Mouse (Mus musculus): ENCODE results near the gene Hmg20b. TPM values are rescaled to one million over a fixed set of nuclear protein-coding genes. Genes with fewer than 3 reads are reported as not detected.

Hmg20b gene
- polyA plus RNA-seq, 1 experiment from 2014 or later: 130 TPM

- Histone ChIP-seq H3K36me3 (peaks cover 59% of the 10 kb centered on the region), H3K27ac (peak overlapping the region; percentile 71), H3K9me3 (no peaks in the 10 kb centered on the region), H3K4me3 (peak overlapping the region; percentile 84), H3K9ac (peak overlapping the region; percentile 82), H3K4me1 (peaks cover 34% of the 10 kb centered on the region), H3K27me3 (no peaks in the 10 kb centered on the region), H3K4me2 (replicated peaks) (peak overlapping the region; percentile 82)
- no peak for ATAC-seq (ENCODE audit: insufficient number of reproducible peaks, insufficient read depth, low FRiP score, low TSS enrichment)
- 4% methylated on average over 20 of the region's 20 CpGs for WGBS
Observed at GRCm38 (mm10) chr10:81321436-81321835, 28.8 kb downstream of the Hmg20b start.

- peaks cover 58% of the 10 kb centered on the region for H3K36me3 ChIP-seq
- under 1% methylated on average over 68 of the region's 68 CpGs for WGBS
- H3K27me3 ChIP-seq: no peaks in the 10 kb centered on the region
- H3K27ac ChIP-seq: peak within 1 kb of the TSS; percentile 85
- peak within 1 kb of the TSS; percentile 82 for H3K9ac ChIP-seq
- no peaks in the 10 kb centered on the region for H3K9me3 ChIP-seq
- peaks cover 35% of the 10 kb centered on the region for H3K4me1 ChIP-seq
- peak; percentile 87 for ATAC-seq (ENCODE audit: insufficient number of reproducible peaks, insufficient read depth, low FRiP score, low TSS enrichment)
- peak within 1 kb of the TSS; percentile 84 for H3K4me3 ChIP-seq
- H3K4me2 ChIP-seq (replicated peaks): peak within 1 kb of the TSS; percentile 82
Observed at GRCm38 (mm10) chr10:81320550-81321347, 29.5 kb downstream of the Hmg20b start, which contains the start of gene Cactin. Cactin (plus strand) TSS chr10:81321103.

- Histone ChIP-seq H3K4me3 (peak overlapping the region; percentile 84), H3K9me3 (no peaks in the 10 kb centered on the region), H3K9ac (peak overlapping the region; percentile 54), H3K4me2 (replicated peaks) (peak overlapping the region; percentile 61), H3K27me3 (no peaks in the 10 kb centered on the region), H3K27ac (peak overlapping the region; percentile 85), H3K4me1 (peaks cover 35% of the 10 kb centered on the region), H3K36me3 (peaks cover 58% of the 10 kb centered on the region)
- 1% methylated on average over 38 of the region's 38 CpGs for WGBS
- ATAC-seq (ENCODE audit: insufficient number of reproducible peaks, insufficient read depth, low FRiP score, low TSS enrichment): peak; percentile 23
Observed at GRCm38 (mm10) chr10:81319741-81320549, 30.3 kb downstream of the Hmg20b start.

GRCm38 (mm10) chr10:81319330-81319699, 31.0 kb downstream of the Hmg20b start:
- WGBS: 42% methylated on average over 8 of the region's 8 CpGs
- Histone ChIP-seq H3K27me3 (no peaks in the 10 kb centered on the region), H3K4me3 (peak overlapping the region; percentile 84), H3K9ac (peak overlapping the region; percentile 54), H3K36me3 (peaks cover 58% of the 10 kb centered on the region), H3K9me3 (no peaks in the 10 kb centered on the region), H3K4me2 (replicated peaks) (peak overlapping the region; percentile 61), H3K4me1 (peaks cover 35% of the 10 kb centered on the region), H3K27ac (peak overlapping the region; percentile 85)
- ATAC-seq (ENCODE audit: insufficient number of reproducible peaks, insufficient read depth, low FRiP score, low TSS enrichment): no peak

GRCm38 (mm10) chr10:81318589-81319329, 31.5 kb downstream of the Hmg20b start:
- peaks cover 35% of the 10 kb centered on the region for H3K4me1 ChIP-seq
- H3K4me3 ChIP-seq: 0 out of 2 replicates have a peak overlapping the region, but pooled peaks have one; percentile 84
- H3K27me3 ChIP-seq: no peaks in the 10 kb centered on the region
- H3K36me3 ChIP-seq: peaks cover 58% of the 10 kb centered on the region
- no peak for ATAC-seq (ENCODE audit: insufficient number of reproducible peaks, insufficient read depth, low FRiP score, low TSS enrichment)
- peak overlapping the region; percentile 61 for H3K4me2 ChIP-seq (replicated peaks)
- peak overlapping the region; percentile 85; the same call in 1 of the 2 replicates for H3K27ac ChIP-seq
- WGBS: 93% methylated on average over 13 of the region's 13 CpGs
- no peaks in the 10 kb centered on the region for H3K9me3 ChIP-seq
- peak overlapping the region; percentile 54 for H3K9ac ChIP-seq

- no peak for ATAC-seq (ENCODE audit: insufficient number of reproducible peaks, insufficient read depth, low FRiP score, low TSS enrichment)
- Histone ChIP-seq H3K27me3 (no peaks in the 10 kb centered on the region), H3K36me3 (peaks cover 58% of the 10 kb centered on the region), H3K4me2 (replicated peaks) (peak overlapping the region; percentile 43), H3K4me1 (peaks cover 32% of the 10 kb centered on the region), H3K4me3 (peak overlapping the region; percentile 16; the same call in 1 of the 2 replicates), H3K27ac (no peak overlapping the region), H3K9ac (peak overlapping the region; percentile 20), H3K9me3 (no peaks in the 10 kb centered on the region)
- whole genome bisulfite sequencing: 16% methylated on average over 20 of the region's 20 CpGs
Observed at GRCm38 (mm10) chr10:81317273-81317672, 33.0 kb downstream of the Hmg20b start.

- Histone ChIP-seq H3K9ac (peak overlapping the region; percentile 20), H3K27ac (no peak overlapping the region), H3K4me2 (replicated peaks) (peak overlapping the region; percentile 43), H3K27me3 (no peaks in the 10 kb centered on the region), H3K36me3 (peaks cover 64% of the 10 kb centered on the region), H3K4me1 (peaks cover 26% of the 10 kb centered on the region), H3K9me3 (no peaks in the 10 kb centered on the region), H3K4me3 (0 out of 2 replicates have a peak overlapping the region, but pooled peaks have one; percentile 16)
- WGBS: 45% methylated on average over 16 of the region's 16 CpGs
- no peak for ATAC-seq (ENCODE audit: insufficient number of reproducible peaks, insufficient read depth, low FRiP score, low TSS enrichment)
Observed at GRCm38 (mm10) chr10:81316338-81317060, 33.8 kb downstream of the Hmg20b start.

- no peak for ATAC-seq (ENCODE audit: insufficient number of reproducible peaks, insufficient read depth, low FRiP score, low TSS enrichment)
- WGBS: 93% methylated on average over 16 of the region's 16 CpGs
- H3K27ac ChIP-seq: no peak overlapping the region
Observed at GRCm38 (mm10) chr10:81315587-81315986, 34.7 kb downstream of the Hmg20b start.

GRCm38 (mm10) chr10:81314201-81314600, 36.1 kb downstream of the Hmg20b start:
- peaks cover 21% of the 10 kb centered on the region for H3K4me1 ChIP-seq
- no peak overlapping the region for H3K4me2 ChIP-seq (replicated peaks)
- H3K36me3 ChIP-seq: peaks cover 87% of the 10 kb centered on the region
- H3K27me3 ChIP-seq: no peaks in the 10 kb centered on the region
- no peak overlapping the region for H3K27ac ChIP-seq
- no peak for ATAC-seq (ENCODE audit: insufficient number of reproducible peaks, insufficient read depth, low FRiP score, low TSS enrichment)
- H3K9me3 ChIP-seq: no peaks in the 10 kb centered on the region
- H3K9ac ChIP-seq: no peak overlapping the region
- 78% methylated on average over 7 of the region's 7 CpGs for WGBS
- no peak overlapping the region for H3K4me3 ChIP-seq

More at GRCm38 (mm10) chr10:81315587-81315986, 34.7 kb downstream of the Hmg20b start:
- H3K9me3 ChIP-seq: no peaks in the 10 kb centered on the region
- no peak overlapping the region for H3K9ac ChIP-seq
- H3K4me3 ChIP-seq: no peak overlapping the region
- no peak overlapping the region for H3K4me2 ChIP-seq (replicated peaks)
- peaks cover 26% of the 10 kb centered on the region for H3K4me1 ChIP-seq
- no peaks in the 10 kb centered on the region for H3K27me3 ChIP-seq
- H3K36me3 ChIP-seq: peaks cover 73% of the 10 kb centered on the region

- Histone ChIP-seq H3K4me1 (peaks cover 15% of the 10 kb centered on the region), H3K36me3 (peaks cover 89% of the 10 kb centered on the region), H3K9ac (no peak overlapping the region), H3K4me2 (replicated peaks) (no peak overlapping the region), H3K27me3 (no peaks in the 10 kb centered on the region), H3K9me3 (no peaks in the 10 kb centered on the region), H3K27ac (no peak overlapping the region), H3K4me3 (no peak overlapping the region)
- WGBS: 95% methylated on average over 13 of the region's 13 CpGs
- ATAC-seq (ENCODE audit: insufficient number of reproducible peaks, insufficient read depth, low FRiP score, low TSS enrichment): no peak
Observed at GRCm38 (mm10) chr10:81313581-81313980, 36.7 kb downstream of the Hmg20b start.
